Mouse (Mus musculus) liver, embryonic 16.5 days (tissue): ENCODE data around the gene Otoa. TPM values are rescaled to one million over a fixed set of nuclear protein-coding genes. Genes with fewer than 3 reads are reported as not detected.

Experiments
- ATAC-seq: fragments of 200-750 bp; cut with Nextera tagmentation; 2 replicates; pipeline ENCODE4 v1.8.0; 2017; ENCODE audit warnings: low read depth, mild to moderate bottlenecking, moderate number of reproducible peaks, moderate library complexity
- H3K27ac ChIP-seq: fragments of 300-500 bp; sonication (generic); 2 replicates; pipeline ENCODE4 v1.5.1; 2014; ENCODE audit warnings: mild to moderate bottlenecking, low read length
- H3K27me3 ChIP-seq: fragments of 300-500 bp; sonication (generic); 2 replicates; pipeline ENCODE4 v1.6.1; 2014; ENCODE audit warnings: low read depth, low read length, mixed read lengths; ENCODE audit not compliant: control insufficient read depth, insufficient read depth
- H3K36me3 ChIP-seq: fragments of 300-500 bp; sonication (generic); 2 replicates; pipeline ENCODE4 v1.6.1; 2014; ENCODE audit warnings: mild to moderate bottlenecking; ENCODE audit not compliant: control insufficient read depth, insufficient read depth
- H3K4me1 ChIP-seq: fragments of 300-500 bp; sonication (generic); 2 replicates; pipeline ENCODE4 v1.6.1; 2014; ENCODE audit warnings: low read depth, low read length, mixed read lengths; ENCODE audit not compliant: control insufficient read depth
- H3K4me2 ChIP-seq: fragments of 300-500 bp; sonication (generic); 2 replicates; pipeline ENCODE4 v1.6.1; 2014; ENCODE audit warnings: low read depth, low read length, mixed read lengths
- H3K4me3 ChIP-seq: fragments of 300-500 bp; sonication (generic); 2 replicates; pipeline ENCODE4 v1.5.1; 2014; ENCODE audit warnings: low read depth, mild to moderate bottlenecking, low read length
- H3K9ac ChIP-seq: fragments of 300-500 bp; sonication (generic); 2 replicates; pipeline ENCODE4 v1.6.1; 2014; ENCODE audit warnings: low read depth, low read length
- H3K9me3 ChIP-seq: fragments of 300-500 bp; sonication (generic); replicated peaks from 2 replicates; pipeline ENCODE4 v1.6.1; 2016; ENCODE audit warnings: low read length; ENCODE audit not compliant: control insufficient read depth
- WGBS: fragments of 180-500 bp; shearing (Covaris S2); extraction: QIAGEN DNeasy Blood & Tissue Kit; methylation state at CpG from one replicate; pipeline ENCODE4 v1.1.7; 2014; ENCODE audit not compliant: insufficient replicate concordance; 5-methylcytosine and 5-hydroxymethylcytosine counted together
- polyA plus RNA-seq: library from polyadenylated mRNA; unstranded; fragments of >200 nt; fragmentation: Nextera tagmentation; extraction: Ambion mirVana; gene quantifications from 2 replicates; pipeline ENCODE4 v1.2.1, GENCODE M21; 2015

Otoa gene
- polyA plus RNA-seq, 1 experiment from 2014 or later: 0.05 TPM

DNA sequence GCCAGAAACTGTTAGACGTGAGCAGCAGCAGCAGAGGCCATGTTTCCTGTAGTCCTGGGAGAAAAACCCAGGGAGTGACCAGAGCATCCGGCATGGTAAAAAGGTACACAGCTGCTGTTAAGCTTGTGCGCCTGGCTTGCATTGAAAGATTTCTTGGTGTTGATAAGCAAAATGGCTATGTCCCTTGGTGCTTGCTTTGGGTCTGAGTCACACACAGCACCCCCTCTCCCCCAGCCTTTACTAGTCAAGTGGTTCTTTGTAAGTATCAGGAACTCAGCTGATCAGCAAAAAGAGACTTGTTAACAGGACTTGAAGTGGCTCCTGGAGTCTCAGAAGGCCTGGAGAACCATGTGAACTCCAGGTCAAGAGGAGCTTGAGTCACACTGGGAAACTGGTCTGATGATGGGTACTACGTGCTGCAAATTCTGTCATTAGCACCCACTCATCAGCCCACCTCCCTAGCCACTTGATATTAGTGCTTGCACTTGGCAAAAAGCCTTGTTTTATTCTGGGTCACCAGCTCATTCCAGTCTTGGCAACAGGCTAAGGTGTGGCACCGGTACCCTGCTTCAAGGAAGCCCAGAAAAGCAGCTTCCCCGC, 6.5 kb upstream of the Otoa start:
- peak overlapping the region; percentile 2; the same call in 1 of the 2 replicates for H3K4me2 ChIP-seq
- H3K27me3 ChIP-seq: no peaks in the 10 kb centered on the region
- H3K9me3 ChIP-seq: no peaks in the 10 kb centered on the region
- ATAC-seq: no peak
- peak overlapping the region; percentile 28 for H3K4me3 ChIP-seq
- H3K36me3 ChIP-seq: no peaks in the 10 kb centered on the region
- H3K27ac ChIP-seq: peak overlapping the region; percentile 31
- H3K4me1 ChIP-seq: no peaks in the 10 kb centered on the region
- WGBS: 59% methylated on average over 6 of the region's 6 CpGs
- no peak overlapping the region for H3K9ac ChIP-seq

DNA sequence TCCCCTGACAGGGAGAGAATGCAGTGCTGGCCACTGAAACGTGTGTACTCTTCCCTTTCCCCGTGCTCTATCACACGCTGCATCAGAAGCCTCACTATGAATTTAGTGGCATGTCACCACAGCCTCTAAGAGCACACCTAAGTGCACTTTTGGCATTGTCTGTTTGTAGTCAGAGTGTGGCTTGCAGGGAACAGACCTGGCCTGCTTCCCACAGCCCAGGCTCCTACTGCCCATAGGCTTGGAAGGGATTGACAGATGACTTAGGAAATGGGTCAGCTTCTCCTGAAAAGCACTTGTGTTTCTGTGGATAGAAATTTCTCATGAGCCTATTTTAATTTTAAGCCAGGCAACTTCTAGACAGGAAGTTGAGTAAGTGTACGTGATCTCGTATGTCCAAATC, 6.0 kb upstream of the Otoa start:
- H3K27ac ChIP-seq: peak overlapping the region; percentile 31; the same call in 1 of the 2 replicates
- no peaks in the 10 kb centered on the region for H3K4me1 ChIP-seq
- H3K36me3 ChIP-seq: no peaks in the 10 kb centered on the region
- ATAC-seq: no peak
- no peak overlapping the region for H3K9ac ChIP-seq
- WGBS: 65% methylated on average over 5 of the region's 5 CpGs
- H3K27me3 ChIP-seq: no peaks in the 10 kb centered on the region
- H3K9me3 ChIP-seq: no peaks in the 10 kb centered on the region
- H3K4me2 ChIP-seq: peak overlapping the region; percentile 2; the same call in 1 of the 2 replicates
- peak overlapping the region; percentile 28 for H3K4me3 ChIP-seq

DNA sequence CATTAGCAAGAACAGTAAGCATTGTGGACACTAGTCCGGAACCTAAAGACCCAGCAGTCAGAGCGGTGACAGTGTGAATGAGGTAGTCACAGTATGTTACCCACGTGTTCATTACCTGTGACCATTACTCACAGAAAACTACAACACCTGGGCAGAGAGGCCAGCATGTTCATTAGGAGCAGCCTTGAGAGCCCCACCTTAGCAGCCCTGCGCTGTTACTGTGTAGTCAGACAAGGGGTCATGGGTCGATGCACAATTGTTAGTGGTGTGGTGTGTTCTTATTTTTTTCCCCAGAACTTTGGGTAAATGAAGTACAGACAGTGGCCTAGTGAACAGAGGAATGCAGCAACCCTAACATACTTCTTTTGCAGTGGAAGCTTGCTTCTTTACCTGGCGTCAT, 4.1 kb upstream of the Otoa start:
- Histone ChIP-seq H3K36me3 (no peaks in the 10 kb centered on the region), H3K9me3 (no peaks in the 10 kb centered on the region), H3K27ac (no peak overlapping the region), H3K27me3 (no peaks in the 10 kb centered on the region), H3K9ac (no peak overlapping the region), H3K4me1 (no peaks in the 10 kb centered on the region), H3K4me2 (no peak overlapping the region), H3K4me3 (no peak overlapping the region)
- WGBS: 81% methylated on average over 6 of the region's 6 CpGs
- no peak for ATAC-seq

DNA sequence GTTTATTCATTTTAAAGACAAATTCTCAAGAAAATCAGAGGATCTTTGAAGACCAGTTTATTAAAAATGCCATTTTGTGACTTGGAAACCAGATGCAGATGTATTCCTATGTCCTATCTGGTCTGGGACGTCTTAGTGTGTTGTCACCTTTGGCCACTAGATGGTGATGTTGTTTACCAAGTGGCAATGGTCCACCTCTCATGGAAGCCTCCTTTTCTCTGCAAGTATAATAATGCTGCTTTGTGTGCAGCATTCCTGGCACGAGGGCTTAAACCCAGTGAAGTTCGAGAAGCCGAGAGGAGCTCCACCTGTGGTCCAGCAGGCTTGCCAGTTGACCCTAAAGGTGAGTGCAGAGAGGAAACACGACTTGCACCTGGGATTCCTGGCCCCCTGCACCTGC, 3.6 kb upstream of the Otoa start:
- H3K27ac ChIP-seq: no peak overlapping the region
- no peaks in the 10 kb centered on the region for H3K36me3 ChIP-seq
- no peak overlapping the region for H3K4me2 ChIP-seq
- no peaks in the 10 kb centered on the region for H3K9me3 ChIP-seq
- H3K4me3 ChIP-seq: no peak overlapping the region
- ATAC-seq: 0 out of 2 replicates have a peak, but pooled peaks have one; percentile 48
- no peak overlapping the region for H3K9ac ChIP-seq
- H3K27me3 ChIP-seq: no peaks in the 10 kb centered on the region
- H3K4me1 ChIP-seq: no peaks in the 10 kb centered on the region
- 48% methylated on average over 5 of the region's 5 CpGs for WGBS

DNA sequence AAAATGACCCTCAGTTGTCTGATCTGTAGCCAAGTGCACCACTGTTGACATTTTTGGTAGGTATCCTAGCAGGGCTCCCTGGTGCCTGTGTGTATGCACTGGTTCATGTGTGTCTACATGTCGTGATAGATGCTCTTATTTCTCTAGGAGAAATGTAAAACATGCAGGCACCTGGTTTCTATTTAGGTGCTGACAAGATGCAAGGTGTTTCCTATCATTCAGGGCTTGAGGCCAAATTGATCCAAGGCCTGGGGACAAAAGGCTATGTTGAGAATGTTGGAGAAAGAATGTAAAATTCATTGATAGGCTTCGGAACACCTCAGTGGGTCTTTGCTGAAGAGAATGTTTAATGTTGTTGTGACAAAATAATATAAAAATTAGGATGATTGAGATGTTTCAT, 366 bp downstream of the Otoa start:
- H3K36me3 ChIP-seq: no peaks in the 10 kb centered on the region
- H3K4me1 ChIP-seq: no peaks in the 10 kb centered on the region

DNA sequence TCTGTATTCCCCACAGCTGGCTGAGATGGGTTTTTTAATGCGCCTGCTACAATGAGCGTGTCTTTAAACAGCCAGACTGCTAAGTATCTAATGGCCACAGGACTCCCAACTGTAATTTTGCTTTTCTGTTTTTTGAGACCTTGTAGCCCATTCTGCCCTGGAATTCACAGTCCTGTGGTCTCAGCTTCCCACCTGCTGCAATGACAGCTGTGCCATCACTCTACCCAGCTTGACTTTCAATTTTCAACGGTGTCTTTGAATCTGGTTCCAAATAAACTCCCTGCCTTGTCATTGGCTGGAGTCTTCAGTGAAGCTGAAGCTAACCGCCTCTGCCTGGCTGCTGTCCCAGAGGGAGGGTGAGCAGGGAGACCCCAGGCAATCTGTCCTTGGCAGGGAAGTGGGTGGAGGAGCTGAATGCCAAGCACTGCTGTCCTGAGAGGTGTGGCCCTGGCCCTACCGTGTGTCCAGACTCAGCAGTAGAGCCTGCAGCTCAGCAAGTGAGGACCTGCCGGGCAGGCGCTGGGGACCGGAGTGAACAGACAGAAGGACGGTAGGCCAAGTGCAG, 1.6 kb downstream of the Otoa start:
- H3K9me3 ChIP-seq: no peaks in the 10 kb centered on the region
- H3K4me1 ChIP-seq: no peaks in the 10 kb centered on the region
- no peak overlapping the region for H3K4me3 ChIP-seq
- 70% methylated on average over 9 of the region's 9 CpGs for WGBS
- H3K36me3 ChIP-seq: no peaks in the 10 kb centered on the region
- no peak overlapping the region for H3K27ac ChIP-seq
- no peaks in the 10 kb centered on the region for H3K27me3 ChIP-seq
- no peak for ATAC-seq
- H3K4me2 ChIP-seq: no peak overlapping the region
- H3K9ac ChIP-seq: no peak overlapping the region

More for the DNA sequence above, 366 bp downstream of the Otoa start:
- no peaks in the 10 kb centered on the region for H3K27me3 ChIP-seq
- no peaks in the 10 kb centered on the region for H3K9me3 ChIP-seq
- 66% methylated on average over 2 of the region's 2 CpGs for WGBS
- no peak overlapping the region for H3K9ac ChIP-seq
- H3K4me2 ChIP-seq: no peak overlapping the region
- H3K4me3 ChIP-seq: no peak overlapping the region
- no peak for ATAC-seq
- no peak overlapping the region for H3K27ac ChIP-seq

DNA sequence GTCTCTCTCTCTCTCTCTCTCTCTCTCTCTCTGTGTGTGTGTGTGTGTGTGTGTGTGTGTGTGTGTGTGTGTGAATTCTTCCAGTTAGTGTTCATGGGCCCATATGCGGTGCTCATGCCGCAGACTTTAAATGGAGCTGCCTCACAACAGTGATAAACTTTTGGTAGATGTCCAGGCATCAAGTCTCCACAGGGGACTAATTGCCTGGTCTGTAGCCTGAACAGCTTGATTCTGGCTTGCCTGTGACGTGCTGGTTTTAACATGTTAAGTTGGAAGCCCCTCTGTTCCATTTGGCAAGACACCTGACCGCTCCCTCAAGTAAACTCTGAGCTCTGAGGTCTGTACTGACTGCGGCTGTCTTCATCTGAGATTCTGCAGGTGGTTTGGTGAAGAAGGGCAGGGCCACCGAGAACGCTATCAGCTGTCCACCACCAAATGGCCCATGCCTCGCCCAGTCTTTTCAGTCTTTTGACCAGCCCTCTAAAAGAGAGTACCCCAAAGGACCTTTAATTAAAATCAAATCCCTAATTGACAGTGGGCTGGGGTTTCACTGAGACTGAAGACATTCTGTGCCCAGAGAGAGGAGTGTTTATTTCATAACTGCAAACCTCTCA, 3.5 kb downstream of the Otoa start:
- no peak overlapping the region for H3K4me3 ChIP-seq
- no peaks in the 10 kb centered on the region for H3K4me1 ChIP-seq
- ATAC-seq: no peak
- no peak overlapping the region for H3K4me2 ChIP-seq
- no peaks in the 10 kb centered on the region for H3K9me3 ChIP-seq
- WGBS: 66% methylated on average over 8 of the region's 8 CpGs
- H3K27ac ChIP-seq: no peak overlapping the region
- no peaks in the 10 kb centered on the region for H3K36me3 ChIP-seq
- no peak overlapping the region for H3K9ac ChIP-seq
- no peaks in the 10 kb centered on the region for H3K27me3 ChIP-seq

DNA sequence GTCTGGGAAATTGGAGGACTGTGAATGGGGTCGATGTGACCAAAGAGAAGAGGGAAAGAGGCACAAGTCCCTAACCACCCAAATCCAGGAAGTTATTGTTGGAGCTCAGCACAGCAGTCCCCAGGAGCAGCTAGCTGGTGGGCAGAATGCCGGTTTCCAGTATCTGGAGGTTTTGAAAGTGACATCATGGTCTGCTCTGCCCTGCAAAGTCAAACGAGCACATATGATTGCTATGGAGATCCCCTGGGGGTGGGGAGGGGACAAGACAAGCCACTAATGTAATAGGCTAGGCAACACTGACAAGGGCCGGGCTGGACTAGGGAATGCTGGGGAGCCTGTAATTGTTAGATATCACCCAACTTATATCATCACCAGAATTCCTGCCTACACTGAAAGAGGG, 4.0 kb downstream of the Otoa start:
- Histone ChIP-seq H3K9ac (no peak overlapping the region), H3K4me2 (no peak overlapping the region), H3K4me3 (no peak overlapping the region), H3K9me3 (no peaks in the 10 kb centered on the region), H3K27me3 (no peaks in the 10 kb centered on the region), H3K36me3 (no peaks in the 10 kb centered on the region), H3K27ac (no peak overlapping the region), H3K4me1 (no peaks in the 10 kb centered on the region)
- no peak for ATAC-seq
- 19% methylated on average over 4 of the region's 4 CpGs for WGBS

DNA sequence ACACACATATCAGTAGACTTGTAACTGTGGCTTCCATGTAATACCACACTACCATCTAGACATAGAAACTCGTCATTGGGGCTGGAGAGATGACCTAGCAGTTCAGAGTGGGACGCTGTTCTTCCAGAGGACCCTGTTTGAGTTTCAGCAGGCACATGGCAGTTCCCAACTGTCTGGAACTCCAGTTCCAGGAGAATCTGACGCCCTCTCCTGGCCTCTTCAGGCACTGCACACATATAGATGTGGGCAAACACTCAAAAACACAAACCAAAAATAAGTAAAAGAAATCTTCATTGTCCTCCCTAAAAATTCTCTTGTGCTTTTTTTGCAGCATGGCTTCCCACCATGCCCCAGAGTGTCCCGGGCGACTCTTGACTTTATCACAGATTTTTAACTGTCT, 7.3 kb downstream of the Otoa start:
- ATAC-seq: no peak
- no peaks in the 10 kb centered on the region for H3K27me3 ChIP-seq
- no peak overlapping the region for H3K4me2 ChIP-seq
- no peaks in the 10 kb centered on the region for H3K9me3 ChIP-seq
- H3K9ac ChIP-seq: no peak overlapping the region
- no peak overlapping the region for H3K27ac ChIP-seq
- no peaks in the 10 kb centered on the region for H3K36me3 ChIP-seq
- no peaks in the 10 kb centered on the region for H3K4me1 ChIP-seq
- no peak overlapping the region for H3K4me3 ChIP-seq
- WGBS: 49% methylated on average over 5 of the region's 5 CpGs
